Mouse (Mus musculus) ES-Bruce4 (cell line): Measurements from ENCODE around the gene Bcr. TPM values are rescaled to one million over a fixed set of nuclear protein-coding genes. Genes with fewer than 3 reads are reported as not detected.

Experiments
- H3K27ac ChIP-seq: 2 replicates; pipeline ENCODE4 v1.5.1; 2012; ENCODE audit warnings: low read length, inconsistent platforms; ENCODE audit not compliant: insufficient read depth
- H3K27me3 ChIP-seq: 2 replicates; pipeline ENCODE4 v1.6.1; 2012; ENCODE audit warnings: mild to moderate bottlenecking, low read length, inconsistent platforms; ENCODE audit not compliant: control insufficient read depth, poor library complexity, insufficient read depth, severe bottlenecking
- H3K36me3 ChIP-seq: 2 replicates; pipeline ENCODE4 v1.6.1; 2012; ENCODE audit warnings: inconsistent platforms, mild to moderate bottlenecking, low read length, moderate library complexity; ENCODE audit not compliant: control insufficient read depth, poor library complexity, insufficient read depth, severe bottlenecking
- H3K4me1 ChIP-seq: one replicate; pipeline ENCODE4 v1.8.1; 2011; ENCODE audit warnings: low read length; ENCODE audit not compliant: control insufficient read depth, insufficient read depth
- H3K4me3 ChIP-seq: 2 replicates; pipeline ENCODE4 v1.5.1; 2011; ENCODE audit warnings: low read depth, mild to moderate bottlenecking, low read length
- H3K9ac ChIP-seq: 2 replicates; pipeline ENCODE4 v1.6.1; 2012; ENCODE audit warnings: low read depth, mild to moderate bottlenecking, inconsistent platforms; ENCODE audit not compliant: poor library complexity, severe bottlenecking
- H3K9me3 ChIP-seq: replicated peaks from 2 replicates; pipeline ENCODE4 v1.6.1; 2012; ENCODE audit warnings: mild to moderate bottlenecking, low read length, inconsistent platforms; ENCODE audit not compliant: control insufficient read depth, poor library complexity, insufficient read depth, severe bottlenecking
- CTCF ChIP-seq: IDR thresholded peaks from one replicate; pipeline ENCODE4 v1.8.1; 2011; ENCODE audit warnings: low read depth, low read length
- EP300 ChIP-seq: IDR thresholded peaks from 2 replicates; pipeline ENCODE4 v1.6.1; 2011; ENCODE audit warnings: low read depth, low read length; ENCODE audit not compliant: insufficient read depth
- POLR2A ChIP-seq: IDR thresholded peaks from one replicate; pipeline ENCODE4 v1.8.1; 2011; ENCODE audit warnings: low read length; ENCODE audit not compliant: insufficient read depth
- polyA plus RNA-seq: library from polyadenylated mRNA; stranded (reverse); fragments of >200 nt; gene quantifications from 2 replicates; pipeline ENCODE4 v1.2.4, GENCODE M21; 2011; ENCODE audit warnings: low read depth; ENCODE audit not compliant: missing spikeins, insufficient read depth, insufficient read length

Gene Bcr
- polyA plus RNA-seq, 1 experiment, result 22.9 TPM

DNA sequence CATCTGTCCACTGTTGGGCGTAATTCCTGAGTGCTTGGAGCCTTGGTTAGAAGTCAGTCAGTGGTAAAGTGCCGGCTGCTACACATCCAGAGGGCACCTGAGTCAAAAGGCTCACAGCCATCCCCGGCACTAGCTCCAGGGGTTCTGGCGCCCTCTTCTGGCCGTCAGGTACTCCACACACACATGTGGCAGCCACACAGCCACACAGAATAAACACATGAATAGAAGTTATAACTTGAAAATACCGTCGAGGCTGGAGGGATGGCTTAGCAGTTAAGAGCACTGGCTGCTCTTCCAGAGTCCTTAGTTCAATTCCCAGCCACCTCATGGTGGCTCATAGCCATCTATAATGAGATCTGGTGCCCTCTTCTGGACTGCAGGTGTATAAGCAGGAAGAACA, 131.3 kb downstream of the Bcr start:
- TF ChIP-seq POLR2A, result no peak
- TF ChIP-seq CTCF, result peak; percentile 86
- no peak for TF ChIP-seq EP300
- Histone ChIP-seq H3K27me3 (no peaks in the 10 kb centered on the region; the same call in 1 of the 2 replicates), H3K4me1 (no peaks in the 10 kb centered on the region), H3K9me3 (no peaks in the 10 kb centered on the region), H3K9ac (no peak overlapping the region), H3K4me3 (no peak overlapping the region), H3K27ac (no peak overlapping the region), H3K36me3 (no peaks in the 10 kb centered on the region)

DNA sequence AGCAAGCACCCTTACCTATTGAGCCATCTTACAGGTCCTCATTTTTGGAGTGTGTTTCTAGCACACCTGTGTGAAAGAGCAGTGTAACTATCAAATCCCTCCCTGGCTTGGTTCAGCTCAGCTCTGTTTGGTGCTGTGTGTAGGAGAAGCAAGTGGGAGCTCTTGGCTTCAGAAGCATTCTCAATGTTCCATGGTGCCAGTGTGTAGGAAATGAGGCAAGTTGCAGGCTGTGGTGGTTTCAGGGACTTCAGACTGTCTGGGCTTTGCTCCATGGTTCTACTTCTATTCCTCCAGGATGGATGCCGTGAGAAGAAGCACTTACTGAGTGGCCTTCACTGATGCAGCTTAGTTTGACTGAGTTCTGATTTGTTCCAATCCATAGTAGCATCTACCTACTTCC, 137.4 kb downstream of the Bcr start:
- Histone ChIP-seq H3K27ac (no peak overlapping the region), H3K9ac (no peak overlapping the region), H3K27me3 (no peaks in the 10 kb centered on the region; the same call in 1 of the 2 replicates), H3K4me3 (no peak overlapping the region), H3K36me3 (no peaks in the 10 kb centered on the region), H3K4me1 (no peaks in the 10 kb centered on the region), H3K9me3 (no peaks in the 10 kb centered on the region)
- TF ChIP-seq CTCF (no peak), POLR2A (no peak), EP300 (no peak)

DNA sequence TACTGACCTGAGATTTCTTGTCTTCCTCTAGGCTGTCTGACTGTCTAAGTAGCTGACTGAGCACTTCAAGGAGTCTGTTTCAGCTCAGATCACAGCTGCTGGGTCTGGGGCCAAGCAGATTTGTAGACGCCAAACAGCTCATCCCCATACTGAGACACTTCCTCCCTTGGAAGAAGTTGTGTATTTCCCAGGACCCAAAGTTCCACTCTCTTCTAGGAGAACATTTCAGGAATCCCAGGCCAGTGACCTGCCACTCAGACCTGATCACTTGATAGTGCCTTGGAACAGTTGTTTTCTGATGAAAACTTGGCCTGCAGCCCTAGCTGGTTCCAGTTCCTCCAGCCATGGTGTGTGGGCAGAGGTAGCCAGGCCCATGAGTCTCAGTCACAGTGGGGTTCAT, 140.3 kb downstream of the Bcr start:
- no peak overlapping the region for H3K4me3 ChIP-seq
- H3K27ac ChIP-seq, result no peak overlapping the region
- H3K9me3 ChIP-seq, result no peaks in the 10 kb centered on the region
- no peaks in the 10 kb centered on the region; the same call in 1 of the 2 replicates for H3K27me3 ChIP-seq
- H3K9ac ChIP-seq, result no peak overlapping the region
- TF ChIP-seq CTCF, result no peak
- no peak for TF ChIP-seq POLR2A
- no peak for TF ChIP-seq EP300
- H3K36me3 ChIP-seq, result no peaks in the 10 kb centered on the region
- no peaks in the 10 kb centered on the region for H3K4me1 ChIP-seq

DNA sequence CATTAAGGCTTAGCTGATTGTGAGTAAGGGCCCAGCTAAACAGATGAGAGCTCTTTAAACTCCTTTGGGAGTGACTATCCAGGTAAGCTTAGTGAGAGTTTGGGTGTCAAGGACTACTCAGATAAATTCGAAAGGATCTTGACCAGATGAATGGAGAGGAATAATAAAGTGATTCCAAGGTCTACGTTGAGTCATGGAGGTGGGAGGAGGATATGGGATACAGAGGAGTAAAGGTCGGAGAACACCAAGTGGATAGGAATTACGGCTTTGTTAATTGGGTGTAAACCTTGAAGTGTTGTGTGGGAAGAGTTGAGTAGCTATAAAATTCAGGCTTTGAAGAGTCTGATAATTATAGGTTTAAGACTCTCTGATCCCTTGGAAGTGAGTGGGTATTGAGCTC, 145.8 kb downstream of the Bcr start:
- H3K27ac ChIP-seq, result no peak overlapping the region
- no peak for TF ChIP-seq CTCF
- no peak for TF ChIP-seq POLR2A
- no peak for TF ChIP-seq EP300
- H3K9ac ChIP-seq, result no peak overlapping the region
- no peaks in the 10 kb centered on the region for H3K36me3 ChIP-seq
- no peaks in the 10 kb centered on the region; the same call in 1 of the 2 replicates for H3K27me3 ChIP-seq
- no peaks in the 10 kb centered on the region for H3K4me1 ChIP-seq
- H3K9me3 ChIP-seq, result no peaks in the 10 kb centered on the region
- no peak overlapping the region for H3K4me3 ChIP-seq

- Histone ChIP-seq H3K9ac (peak overlapping the region; percentile 93; the same call in 1 of the 2 replicates), H3K27ac (no peak overlapping the region), H3K4me3 (no peak overlapping the region), H3K27me3 (no peaks in the 10 kb centered on the region), H3K4me1 (peaks cover 1% of the 10 kb centered on the region), H3K9me3 (no peaks in the 10 kb centered on the region), H3K36me3 (no peaks in the 10 kb centered on the region)
- no peak for TF ChIP-seq EP300
- TF ChIP-seq POLR2A, result no peak
- TF ChIP-seq CTCF, result no peak
Measured at GRCm38 (mm10) chr10:75210841-75211240, 150.4 kb downstream of the Bcr start.

DNA sequence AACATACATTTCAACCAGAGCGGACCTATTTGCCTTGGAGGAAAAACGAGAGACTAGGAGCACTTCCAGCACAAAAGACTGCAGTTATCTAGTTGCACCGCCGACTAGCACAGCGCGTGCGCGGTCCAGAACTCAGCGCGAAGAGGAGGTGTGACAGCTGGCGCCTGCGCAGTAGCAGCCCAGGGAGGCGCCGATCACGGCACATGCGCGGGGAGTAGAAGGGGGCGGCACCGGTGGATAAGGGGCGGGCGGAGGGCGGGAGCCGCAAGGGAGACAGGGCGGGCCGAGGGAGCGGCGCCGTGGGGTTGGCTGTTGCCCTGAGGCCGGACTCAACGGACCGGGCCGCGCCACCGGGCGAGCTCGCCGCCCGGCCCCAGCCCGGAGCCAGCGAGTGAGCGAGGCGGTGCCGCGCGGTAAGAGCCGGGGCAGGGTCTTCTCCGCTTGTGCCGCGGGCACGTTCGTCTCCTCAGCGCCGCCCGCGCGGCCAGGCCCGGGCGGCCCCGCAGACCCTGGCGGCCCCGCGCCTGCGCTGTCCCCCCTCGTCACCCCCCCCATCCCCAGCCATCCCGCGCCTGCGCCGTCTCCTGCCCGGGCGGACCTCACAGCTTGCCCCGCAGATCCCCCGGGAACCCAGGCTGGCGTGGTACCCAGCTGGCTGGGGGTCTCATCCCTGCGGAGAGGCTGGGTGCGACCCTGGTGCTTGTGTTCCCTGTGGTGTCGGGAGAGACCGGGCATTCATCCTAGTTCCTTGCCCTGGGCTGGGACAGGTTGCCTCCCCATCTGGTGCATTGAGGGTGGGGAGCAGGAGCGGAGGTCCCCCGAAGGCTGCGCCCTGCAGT, 151.6 kb downstream of the Bcr start, which contains the start of gene Specc1l:
Gene Specc1l (plus strand): TSS at position 267 of the 839 bp plus-strand sequence.
- peak within 1 kb of the TSS; percentile 93 for H3K9ac ChIP-seq
- no peak for TF ChIP-seq EP300
- no peak for TF ChIP-seq CTCF
- TF ChIP-seq POLR2A, result peak; percentile 83
- no peaks in the 10 kb centered on the region for H3K36me3 ChIP-seq
- peak within 1 kb of the TSS; percentile 99 for H3K4me3 ChIP-seq
- H3K27ac ChIP-seq, result peak within 1 kb of the TSS; percentile 41
- no peaks in the 10 kb centered on the region for H3K27me3 ChIP-seq
- H3K9me3 ChIP-seq, result no peaks in the 10 kb centered on the region
- H3K4me1 ChIP-seq, result peaks cover 1% of the 10 kb centered on the region
